Mouse (Mus musculus): ENCODE data around the gene BC030870. TPM values are rescaled to one million over a fixed set of nuclear protein-coding genes. Genes with fewer than 3 reads are reported as not detected.

The BC030870 gene
- polyA plus RNA-seq, 1 experiment from 2014 or later = not detected

GRCm38 (mm10) chr8:65037117-65037533 lies 92.2 kb downstream of the BC030870 start, which contains the start of gene Apela:
Gene Apela (minus strand): TSS chr8:65037336.
- Histone ChIP-seq H3K27me3 (peaks cover 6% of the 10 kb centered on the region), H3K9ac (replicated peaks) (no peak within 1 kb of the TSS; the same call in 1 of the 2 replicates), H3K9me3 (no peaks in the 10 kb centered on the region), H3K27ac (replicated peaks) (no peak within 1 kb of the TSS), H3K4me2 (replicated peaks) (peak within 1 kb of the TSS; percentile 55), H3K4me1 (peaks cover 20% of the 10 kb centered on the region), H3K36me3 (no peaks in the 10 kb centered on the region), H3K4me3 (peak within 1 kb of the TSS; percentile 34)
- ATAC-seq (ENCODE audit: low FRiP score, low read depth) = peak; percentile 90
- WGBS = under 1% methylated on average over 8 of the region's 8 CpGs

Small RNA genes within 50 kb of the gene (microRNA-seq; reads per million reads assigned to microRNA genes)
- not detected for gene Gm24333

Other genes starting within 250 kb of the BC030870 start
- 15.3 and 15.8 TPM in 2 replicates for gene Tmem192, start 182.4 kb downstream of the BC030870 start, polyA plus RNA-seq (2016; fragmentation: Nextera tagmentation; extraction: Ambion mirVana)
- gene Trim75, start 141.7 kb downstream of the BC030870 start, polyA plus RNA-seq (2016; fragmentation: Nextera tagmentation; extraction: Ambion mirVana) = not detected in 2 replicates
- gene Trim61, start 111.0 kb downstream of the BC030870 start, polyA plus RNA-seq (2016; fragmentation: Nextera tagmentation; extraction: Ambion mirVana) = not detected in 2 replicates
- not detected in 2 replicates for gene Trim60, start 111.0 kb downstream of the BC030870 start, polyA plus RNA-seq (2016; fragmentation: Nextera tagmentation; extraction: Ambion mirVana)
- gene Apela, start 92.2 kb downstream of the BC030870 start, polyA plus RNA-seq (2016; fragmentation: Nextera tagmentation; extraction: Ambion mirVana) = 0.75 and 1.6 TPM in 2 replicates
- not detected in 2 replicates for gene Gm10663, start 54.5 kb downstream of the BC030870 start, polyA plus RNA-seq (2016; fragmentation: Nextera tagmentation; extraction: Ambion mirVana)

All from midbrain, embryonic 12.5 days (tissue).